Mouse (Mus musculus) C2C12 (cell line): ENCODE measurements around the gene Optn. TPM values are rescaled to one million over a fixed set of nuclear protein-coding genes. Genes with fewer than 3 reads are reported as not detected.

Experiments
- H3K27me3 ChIP-seq: one replicate; pipeline ENCODE4 v1.6.1; 2011; ENCODE audit not compliant: control insufficient read depth, insufficient read depth, insufficient read length
- H3K36me3 ChIP-seq: one replicate; pipeline ENCODE4 v1.6.1; 2011; ENCODE audit not compliant: control insufficient read depth, insufficient read depth
- H3K4me3 ChIP-seq: one replicate; pipeline ENCODE4 v1.5.1; 2011; ENCODE audit warnings: mild to moderate bottlenecking, control low read depth; ENCODE audit not compliant: poor library complexity, insufficient read depth, severe bottlenecking
- H3K79me2 ChIP-seq: one replicate; pipeline ENCODE4 v1.6.1; 2011; ENCODE audit not compliant: control insufficient read depth, insufficient read depth
- H3K79me3 ChIP-seq: one replicate; pipeline ENCODE4 v1.6.1; 2011; ENCODE audit warnings: low read depth, control low read depth
- H3ac ChIP-seq: one replicate; pipeline ENCODE3; 2011; ENCODE audit warnings: low read depth; ENCODE audit not compliant: control insufficient read depth, insufficient read length
- CEBPB ChIP-seq: IDR thresholded peaks from one replicate; pipeline ENCODE4 v1.6.1; 2011; ENCODE audit warnings: low read depth, mild to moderate bottlenecking, control low read depth, moderate library complexity
- CTCF ChIP-seq: IDR thresholded peaks from one replicate; pipeline ENCODE4 v1.5.1; 2011; ENCODE audit not compliant: control insufficient read depth, insufficient read depth, insufficient read length
- FOSL1 ChIP-seq: IDR thresholded peaks from one replicate; pipeline ENCODE4 v1.8.0; 2011; ENCODE audit warnings: mild to moderate bottlenecking, low read length; ENCODE audit not compliant: poor library complexity, insufficient read depth, severe bottlenecking
- MAX ChIP-seq: IDR thresholded peaks from one replicate; pipeline ENCODE4 v1.6.1; 2011; ENCODE audit warnings: mild to moderate bottlenecking, control low read depth
- MYOD1 ChIP-seq: IDR thresholded peaks from one replicate; pipeline ENCODE4 v1.6.1; 2011; ENCODE audit warnings: low read depth; ENCODE audit not compliant: control insufficient read depth, insufficient read length
- MYOG ChIP-seq: IDR thresholded peaks from one replicate; pipeline ENCODE4 v1.6.1; 2011; ENCODE audit not compliant: control insufficient read depth, insufficient read length; ENCODE audit errors: extremely low read depth
- USF1 ChIP-seq: IDR thresholded peaks from one replicate; pipeline ENCODE4 v1.6.1; 2011; ENCODE audit warnings: low read depth, mild to moderate bottlenecking, control low read depth, moderate library complexity
- polyA plus RNA-seq: library from polyadenylated mRNA; unstranded; fragments of >200 nt; fragmentation: generic; extraction: Trizol; gene quantifications from one replicate; pipeline ENCODE4 v1.2.1, GENCODE M21; 2012; ENCODE audit warnings: missing spikeins

Optn gene
- polyA plus RNA-seq, 1 experiment = 7.4 TPM

DNA sequence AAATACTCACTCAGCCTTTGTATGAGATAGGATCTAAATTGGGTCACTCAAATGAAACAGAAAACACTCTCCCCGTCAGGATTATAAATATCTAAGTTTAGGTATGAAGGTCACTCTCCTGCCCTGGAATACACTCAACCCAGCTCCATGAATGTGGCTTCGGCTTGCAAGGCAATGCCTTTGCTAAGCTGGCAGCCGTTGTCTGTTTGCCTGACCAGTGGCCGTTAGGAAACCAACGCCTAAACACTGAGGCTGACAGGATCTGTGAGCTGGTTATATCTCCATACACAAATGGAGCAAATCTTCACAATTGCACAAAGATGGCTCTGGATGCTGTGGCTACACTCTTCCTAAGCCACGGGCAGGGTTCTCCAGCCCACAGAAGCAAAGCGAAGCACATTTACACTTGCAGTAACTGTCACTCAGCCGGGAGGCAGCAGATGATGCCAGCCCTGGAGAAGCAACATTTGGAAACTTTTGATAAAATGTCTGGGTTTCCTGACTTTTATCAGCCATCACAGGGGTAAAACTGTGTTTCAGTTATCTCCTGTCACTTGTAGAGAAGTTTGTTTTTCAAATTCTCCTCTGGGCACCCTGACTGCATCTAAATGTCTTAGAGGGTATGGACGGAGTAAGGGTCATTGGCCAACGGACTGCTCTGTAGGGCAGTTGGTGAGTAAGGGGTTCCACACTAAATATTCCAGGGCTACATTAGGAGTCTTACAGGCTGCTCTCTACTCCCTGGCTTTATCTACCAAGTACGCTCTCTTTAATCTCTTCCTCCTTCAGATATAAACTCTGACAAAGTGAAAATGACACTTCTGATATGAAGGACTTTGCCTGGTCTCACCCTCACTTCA lies 21.0 kb downstream of the Optn start:
- TF ChIP-seq USF1 (no peak), MYOD1 (no peak), CTCF (no peak), FOSL1 (no peak), MYOG (no peak), MAX (no peak), CEBPB (no peak)
- Histone ChIP-seq H3K27me3 (no peaks in the 10 kb centered on the region), H3K36me3 (peaks cover 12% of the 10 kb centered on the region), H3ac (no peak overlapping the region), H3K79me3 (no peaks in the 10 kb centered on the region), H3K4me3 (no peak overlapping the region), H3K79me2 (no peaks in the 10 kb centered on the region)

DNA sequence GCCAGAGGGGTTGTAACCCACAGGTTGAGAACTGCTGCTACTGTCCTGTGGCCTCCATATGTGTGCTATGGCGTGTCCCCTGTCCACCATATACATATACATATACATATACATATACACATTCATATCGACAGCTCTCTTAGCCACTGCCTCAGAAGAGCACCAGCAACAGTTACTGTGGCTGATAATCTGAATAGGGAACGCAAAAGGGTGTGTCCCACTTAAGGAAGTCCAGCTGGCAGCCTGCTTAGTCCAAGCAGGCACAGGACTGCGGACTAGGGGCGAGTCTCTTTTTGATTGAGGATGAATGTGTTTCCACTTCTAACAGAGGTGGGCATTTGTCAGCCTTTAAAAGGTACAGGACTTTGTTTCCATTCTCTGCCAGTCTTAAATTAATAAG lies 22.0 kb downstream of the Optn start:
- TF ChIP-seq USF1 = no peak
- TF ChIP-seq FOSL1 = no peak
- no peak for TF ChIP-seq MYOD1
- TF ChIP-seq MAX = no peak
- no peak for TF ChIP-seq CTCF
- no peak for TF ChIP-seq CEBPB
- no peak for TF ChIP-seq MYOG
- Histone ChIP-seq H3K79me3 (no peaks in the 10 kb centered on the region), H3K27me3 (no peaks in the 10 kb centered on the region), H3K4me3 (no peak overlapping the region), H3K36me3 (peaks cover 12% of the 10 kb centered on the region), H3K79me2 (no peaks in the 10 kb centered on the region), H3ac (no peak overlapping the region)

- Histone ChIP-seq H3ac (no peak overlapping the region), H3K27me3 (no peaks in the 10 kb centered on the region), H3K4me3 (no peak overlapping the region), H3K79me2 (no peaks in the 10 kb centered on the region), H3K79me3 (no peaks in the 10 kb centered on the region), H3K36me3 (peaks cover 12% of the 10 kb centered on the region)
- no peak for TF ChIP-seq MYOG
- TF ChIP-seq MYOD1 = no peak
- no peak for TF ChIP-seq USF1
- TF ChIP-seq CTCF = no peak
- no peak for TF ChIP-seq MAX
- TF ChIP-seq FOSL1 = no peak
Observed at GRCm38 (mm10) chr2:5040281-5041161, 23.3 kb downstream of the Optn start.

- no peaks in the 10 kb centered on the region for H3K79me2 ChIP-seq
- peaks cover 12% of the 10 kb centered on the region for H3K36me3 ChIP-seq
- H3K79me3 ChIP-seq = no peaks in the 10 kb centered on the region
- H3K27me3 ChIP-seq = no peaks in the 10 kb centered on the region
- H3ac ChIP-seq = no peak overlapping the region
- no peak overlapping the region for H3K4me3 ChIP-seq
- TF ChIP-seq USF1 (no peak), CTCF (no peak), MYOG (no peak), FOSL1 (no peak), CEBPB (no peak), MAX (no peak), MYOD1 (no peak)
Observed at GRCm38 (mm10) chr2:5039350-5040170, 24.3 kb downstream of the Optn start.

DNA sequence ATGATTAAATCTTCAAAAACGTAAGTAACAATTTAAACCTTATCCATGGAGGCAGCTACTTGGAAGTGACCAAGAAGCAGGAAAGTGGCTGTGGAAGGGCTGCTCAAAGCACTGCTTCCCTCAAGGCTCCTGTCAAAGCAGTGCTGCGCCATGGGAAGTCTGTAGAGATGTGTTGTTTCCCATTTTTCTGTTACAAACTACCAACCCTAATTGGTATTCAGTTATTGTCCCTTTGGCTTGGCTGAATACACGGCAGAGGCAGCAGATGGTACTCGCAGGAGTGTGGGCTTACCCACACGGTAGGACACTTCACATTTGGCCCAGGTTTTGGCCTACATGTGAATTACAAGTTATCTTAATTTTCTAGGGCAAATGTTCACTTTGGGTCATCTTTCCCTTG lies 25.5 kb downstream of the Optn start:
- no peak overlapping the region for H3K4me3 ChIP-seq
- peaks cover 12% of the 10 kb centered on the region for H3K36me3 ChIP-seq
- TF ChIP-seq CTCF (no peak), MYOG (no peak)
- H3K27me3 ChIP-seq = no peaks in the 10 kb centered on the region
- no peaks in the 10 kb centered on the region for H3K79me2 ChIP-seq
- no peak overlapping the region for H3ac ChIP-seq
- H3K79me3 ChIP-seq = no peaks in the 10 kb centered on the region
